Mouse (Mus musculus) central nervous system, embryonic 14 days (tissue): ENCODE measurements around the gene Tjp3. TPM values are rescaled to one million over a fixed set of nuclear protein-coding genes. Genes with fewer than 3 reads are reported as not detected.

ENCODE experiments used
- polyA plus RNA-seq: library from polyadenylated mRNA; depleted of rRNA; stranded (reverse); fragments of >200 nt; gene quantifications from 2 replicates; pipeline ENCODE4 v1.2.3, GENCODE M21; 2012; rRNA removed

The Tjp3 gene
- 4.5 and 4.8 TPM in 2 replicates for polyA plus RNA-seq

DNA sequence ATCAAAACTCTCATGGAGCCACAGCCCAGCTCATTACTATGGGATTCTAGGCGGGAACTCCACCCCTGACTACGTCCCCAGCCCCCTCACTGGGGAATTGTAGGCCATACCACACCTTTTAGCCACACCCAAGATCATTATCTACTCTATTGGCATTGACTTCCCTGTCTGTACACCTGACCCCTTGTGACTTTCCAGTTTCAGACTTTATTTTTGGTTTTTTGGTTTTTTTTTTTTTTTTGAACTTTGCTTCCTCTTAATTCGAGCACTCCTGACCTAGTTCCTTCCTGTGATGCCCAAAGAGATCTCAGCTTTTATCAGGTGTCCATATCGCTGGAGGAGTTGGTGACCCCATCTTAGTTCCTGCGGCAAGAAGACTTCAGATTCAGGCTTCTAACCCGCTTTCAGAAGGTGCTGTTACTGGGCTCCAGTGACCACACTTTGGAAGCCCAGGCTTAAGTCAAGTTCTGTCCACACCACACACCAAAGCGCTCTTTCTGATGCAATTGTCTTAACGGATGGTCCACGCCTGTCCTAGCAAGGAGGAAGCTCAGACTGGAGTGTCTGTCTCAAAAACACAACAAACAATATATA lies at the start of gene Tjp3:
Gene Tjp3 (minus strand): TSS at position 71 of the 594 bp plus-strand sequence.

DNA sequence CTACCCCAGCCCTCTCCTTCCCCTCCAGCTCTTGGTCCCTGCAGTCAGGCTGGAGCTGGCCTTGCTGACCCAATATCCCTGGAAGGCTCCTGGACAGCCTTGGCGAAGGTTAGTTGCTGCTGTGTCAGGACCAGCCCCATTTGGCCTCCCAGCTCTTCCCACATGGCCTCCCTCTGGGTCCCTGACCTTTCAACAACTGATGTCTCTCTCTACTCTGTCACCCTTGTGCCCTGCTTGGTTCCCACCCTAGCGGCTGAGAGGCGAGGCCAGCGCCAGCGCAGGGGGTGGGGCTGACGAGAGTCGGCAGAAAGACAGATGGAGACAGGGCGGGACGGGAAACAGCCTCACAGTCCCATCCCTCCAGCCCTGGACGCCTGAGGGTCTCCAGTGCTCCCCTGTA lies 37.0 kb upstream of the Tjp3 start, which contains the start of gene Tbxa2r:
Gene Tbxa2r (plus strand): TSS at position 346 of the 400 bp plus-strand sequence.

DNA sequence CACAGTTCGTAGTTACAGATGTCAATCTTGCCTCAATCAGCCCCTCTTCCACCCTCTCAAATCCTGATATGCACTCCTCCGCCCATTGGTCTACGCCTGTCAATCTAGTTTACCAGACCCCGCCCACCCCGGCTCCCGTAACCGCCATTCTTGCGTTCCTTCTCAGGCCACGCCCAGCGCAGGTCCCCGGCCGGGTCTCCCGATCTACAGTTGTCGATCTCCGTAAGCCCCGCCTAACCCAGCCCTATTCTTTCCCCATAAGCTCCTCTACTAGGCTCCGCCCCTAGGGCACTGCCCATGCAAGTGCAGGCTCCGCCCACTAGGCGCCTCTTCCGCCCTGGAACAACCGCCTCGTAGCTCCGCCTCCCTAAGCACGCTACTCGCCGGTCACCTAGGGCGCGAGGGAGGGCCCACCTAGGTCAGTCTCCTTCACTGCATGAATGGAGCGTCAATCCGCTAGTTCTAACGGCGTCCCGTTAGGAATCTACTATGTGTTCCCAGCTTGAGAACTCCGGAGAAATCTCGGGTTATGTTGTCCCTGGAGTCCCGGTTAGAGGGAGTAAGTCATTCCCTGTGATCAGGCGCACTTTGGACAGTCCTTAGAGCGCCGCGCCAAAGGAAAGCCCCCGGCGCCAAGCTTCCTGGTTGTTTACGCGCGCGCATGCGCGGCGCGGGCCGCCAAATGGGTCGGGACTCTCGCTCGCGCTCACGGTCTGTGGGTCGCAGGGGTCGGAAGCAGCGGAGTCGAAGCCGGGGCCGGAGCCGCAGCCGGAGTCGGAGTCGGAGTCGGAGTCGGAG lies 29.4 kb upstream of the Tjp3 start, which contains the start of gene Cactin:
Gene Cactin (plus strand): TSS at position 554 of the 798 bp plus-strand sequence.

DNA sequence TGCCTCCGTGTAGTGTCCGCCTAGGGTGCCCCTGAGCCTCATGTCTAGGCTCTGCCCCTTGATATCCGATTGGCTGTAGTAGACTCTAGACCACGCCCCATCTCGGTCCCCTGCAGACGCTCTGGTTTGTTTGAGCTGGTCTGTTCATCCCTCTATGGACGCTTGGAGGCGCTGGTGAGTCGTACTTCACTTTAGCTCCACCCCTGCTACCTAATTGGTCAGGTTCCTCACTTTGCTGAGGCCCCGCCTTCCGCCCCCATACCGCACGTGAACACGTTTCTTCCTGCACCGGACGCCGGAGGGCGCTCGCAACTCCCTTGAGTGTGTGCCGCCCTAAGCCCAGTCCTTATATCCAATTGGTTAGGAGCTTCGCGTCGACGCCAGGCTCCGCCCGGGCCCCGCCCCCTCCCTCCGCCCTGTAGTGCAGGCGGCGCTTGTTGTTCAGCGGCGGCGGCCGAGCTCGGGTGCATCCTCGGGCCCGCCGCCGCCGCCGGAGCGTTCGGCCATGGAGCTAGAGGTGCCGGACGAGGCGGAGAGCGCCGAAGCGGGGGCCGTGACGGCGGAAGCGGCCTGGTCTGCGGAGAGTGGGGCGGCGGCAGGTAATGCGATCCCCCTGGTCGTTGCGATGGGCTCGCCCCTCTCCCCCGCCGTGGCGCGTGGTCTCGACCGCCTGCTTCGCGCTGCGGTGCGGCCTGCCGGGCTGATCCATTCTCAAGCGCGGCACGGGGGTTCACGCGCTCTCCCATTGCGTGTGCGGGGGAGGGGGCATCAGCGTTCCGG lies 1.4 kb upstream of the Tjp3 start, which contains the start of gene Pip5k1c:
Gene Pip5k1c (plus strand): TSS at position 410 of the 780 bp plus-strand sequence.

DNA sequence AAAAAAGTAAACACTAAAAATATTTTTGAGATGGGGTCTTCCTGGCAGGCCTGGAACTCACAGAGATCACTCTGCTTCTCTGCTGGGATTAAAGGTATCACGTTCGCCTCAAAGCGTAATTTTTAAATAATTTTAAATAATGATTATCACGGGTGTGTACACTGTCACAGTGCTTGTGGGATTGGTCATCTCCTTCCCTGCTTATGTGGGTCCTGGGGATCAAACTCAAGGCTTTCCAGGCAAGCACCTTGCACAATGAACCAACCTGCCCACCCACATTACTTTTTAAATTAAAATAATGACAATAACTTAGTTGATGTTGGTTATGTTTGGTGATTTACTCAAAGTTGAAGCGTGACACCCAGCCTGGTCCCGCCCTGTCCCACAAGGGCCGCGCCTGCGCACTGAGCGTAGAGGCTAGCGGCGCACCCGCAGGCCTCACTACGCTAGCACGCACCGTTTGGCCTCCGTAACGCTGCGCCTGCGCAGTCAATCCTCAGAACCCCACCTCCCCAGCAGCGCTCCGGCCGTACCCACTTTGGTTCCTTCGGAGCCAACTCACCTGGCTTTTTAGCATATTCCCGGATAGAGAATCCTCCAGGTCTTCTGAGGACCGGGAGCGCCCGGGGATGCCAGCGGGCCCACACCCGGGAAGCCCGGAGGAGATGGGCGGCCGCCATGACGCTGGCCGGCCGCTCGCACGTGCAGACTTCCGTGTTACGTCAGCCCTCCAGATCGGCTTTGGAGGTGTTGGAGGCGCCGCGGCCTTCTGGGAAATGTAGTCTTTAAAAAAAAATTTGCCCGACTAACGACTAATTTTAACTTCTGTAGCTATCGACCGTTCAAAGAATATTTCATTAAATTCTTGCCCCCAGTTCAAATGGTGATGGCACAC lies 24.9 kb downstream of the Tjp3 start, which contains the start of the genes Mrpl54 and Apba3:
Gene Mrpl54 (minus strand): TSS at position 724 of the 895 bp plus-strand sequence.
Gene Apba3 (plus strand): TSS at position 750 of the 895 bp plus-strand sequence.

DNA sequence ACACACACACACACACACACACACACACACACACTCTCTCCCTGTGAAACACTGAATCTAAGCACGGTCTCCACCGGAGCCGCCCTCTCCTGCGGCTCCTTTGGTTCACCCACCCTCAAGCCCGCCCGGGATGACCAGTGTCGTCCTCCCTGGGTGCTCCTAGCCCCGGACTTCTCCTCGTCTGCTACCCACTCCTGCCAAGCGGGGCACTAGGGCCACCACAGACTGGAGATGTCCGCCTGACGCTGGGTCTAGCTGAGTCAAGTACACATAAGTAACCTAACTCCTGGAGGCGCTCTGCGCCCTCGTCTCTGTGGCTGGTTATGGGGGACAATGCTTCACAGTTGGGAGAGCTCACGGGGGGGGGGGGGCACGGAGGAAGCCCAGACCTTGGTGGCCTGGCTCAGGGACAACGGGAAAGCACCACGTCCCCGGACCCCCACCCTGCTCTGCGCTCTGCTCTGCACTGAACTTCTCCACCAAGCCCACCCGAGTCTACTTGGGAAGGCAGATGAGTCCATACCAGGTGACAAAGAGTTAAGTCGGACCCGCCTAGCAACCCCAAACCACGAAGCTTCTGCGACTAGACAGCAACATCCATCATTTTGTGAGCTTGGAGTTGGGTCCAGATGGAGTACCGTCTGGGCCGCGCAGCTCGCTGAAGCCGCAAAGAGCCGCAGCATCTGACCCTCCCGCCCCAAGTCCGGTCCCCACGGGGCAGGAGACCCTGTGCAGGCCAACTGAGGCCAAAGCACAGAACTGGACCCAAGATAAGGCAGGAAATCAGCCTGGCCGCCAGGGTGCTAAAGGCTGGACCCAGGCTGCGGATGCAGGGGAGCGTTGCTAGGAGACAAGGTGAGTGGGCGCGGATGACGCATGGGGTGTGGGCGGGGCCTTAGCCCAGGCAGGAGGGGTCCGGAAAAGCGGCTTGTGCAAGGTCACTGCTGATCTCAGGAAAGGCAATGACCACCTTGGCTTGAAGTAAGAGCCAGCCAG lies 38.7 kb downstream of the Tjp3 start, which contains the start of gene Matk:
Gene Matk (plus strand): TSS at position 512 of the 996 bp plus-strand sequence.

DNA sequence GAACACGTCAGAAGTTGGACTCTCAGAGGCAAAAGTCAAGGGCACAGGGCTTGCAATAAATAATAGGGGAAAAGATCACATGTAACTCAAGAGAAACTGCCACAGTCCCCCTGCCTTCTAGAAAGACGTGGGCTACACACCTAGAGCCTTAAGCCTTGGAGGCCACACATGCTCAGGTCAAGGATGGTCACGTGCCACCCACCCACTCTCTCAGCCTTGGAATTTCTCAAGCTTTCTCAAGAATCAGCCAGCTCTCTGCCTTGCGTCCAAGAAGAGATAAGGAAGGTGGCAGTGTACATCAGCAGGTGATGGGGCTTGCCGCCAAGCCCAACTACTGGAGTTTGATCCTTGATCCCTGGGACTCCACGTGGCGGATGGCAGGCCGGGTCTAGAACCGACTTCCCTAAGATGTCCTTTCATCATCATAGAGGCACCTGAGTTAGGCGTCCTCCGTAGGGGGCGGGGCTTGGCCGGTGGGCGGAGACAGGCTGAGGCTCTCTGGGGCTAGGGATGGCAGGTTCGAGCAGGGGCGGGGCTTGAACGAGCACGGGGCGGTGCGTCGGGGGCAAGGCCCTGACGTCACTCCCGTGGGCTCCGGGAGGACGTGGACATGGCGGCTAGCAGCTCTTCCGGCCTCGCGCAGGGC lies 58.7 kb downstream of the Tjp3 start, which contains the start of gene Zfr2:
Gene Zfr2 (plus strand): TSS at position 576 of the 646 bp plus-strand sequence.

GRCm38 (mm10) chr10:81230438-81231332 lies 60.7 kb downstream of the Tjp3 start, which contains the start of gene Atcay:
TSS of gene Atcay (minus strand) at chr10:81230833.

Other genes with a start within 250 kb of the Tjp3 start
- gene Sgta, start 231.4 kb downstream of the Tjp3 start, polyA plus RNA-seq: 278 and 296 TPM in 2 replicates
- gene Thop1, start 221.5 kb downstream of the Tjp3 start, polyA plus RNA-seq: 68.1 and 69.3 TPM in 2 replicates
- gene Creb3l3, start 192.7 kb downstream of the Tjp3 start, polyA plus RNA-seq: 0.23 and 0.35 TPM in 2 replicates
- 179 and 186 TPM in 2 replicates for gene Map2k2, start 185.7 kb downstream of the Tjp3 start, polyA plus RNA-seq
- 10.6 and 12.4 TPM in 2 replicates for gene Zbtb7a, start 156.4 kb downstream of the Tjp3 start, polyA plus RNA-seq
- 41.9 and 42.9 TPM in 2 replicates for gene Pias4, start 123.7 kb downstream of the Tjp3 start, polyA plus RNA-seq
- gene Eef2, start 115.0 kb downstream of the Tjp3 start, polyA plus RNA-seq: 1,386 and 1,461 TPM in 2 replicates
- 78.9 and 87.7 TPM in 2 replicates for gene Dapk3, start 108.6 kb downstream of the Tjp3 start, polyA plus RNA-seq
- not detected in 2 replicates for gene 4930442H23Rik, start 107.7 kb downstream of the Tjp3 start, polyA plus RNA-seq
- 0.14 and 0.18 TPM in 2 replicates for gene Nmrk2, start 89.5 kb downstream of the Tjp3 start, polyA plus RNA-seq
- 103 and 115 TPM in 2 replicates for gene Atcay, start 60.7 kb downstream of the Tjp3 start, polyA plus RNA-seq
- gene Zfr2, start 58.4 kb downstream of the Tjp3 start, polyA plus RNA-seq: 56.2 and 61.9 TPM in 2 replicates
- 27.4 and 30.6 TPM in 2 replicates for gene Matk, start 38.6 kb downstream of the Tjp3 start, polyA plus RNA-seq
- 88.3 and 93.2 TPM in 2 replicates for gene Mrpl54, start 24.6 kb downstream of the Tjp3 start, polyA plus RNA-seq
- gene Apba3, start 24.6 kb downstream of the Tjp3 start, polyA plus RNA-seq: 42.9 and 51.3 TPM in 2 replicates
- gene Pip5k1c, start 1.4 kb upstream of the Tjp3 start, polyA plus RNA-seq: 190 and 197 TPM in 2 replicates
- gene Cactin, start 29.5 kb upstream of the Tjp3 start, polyA plus RNA-seq: 43.9 and 45.0 TPM in 2 replicates
- 3.5 and 4.3 TPM in 2 replicates for gene Tbxa2r, start 37.1 kb upstream of the Tjp3 start, polyA plus RNA-seq
- gene Gipc3, start 51.7 kb upstream of the Tjp3 start, polyA plus RNA-seq: 0.04 and 0.13 TPM in 2 replicates
- gene Hmg20b, start 58.9 kb upstream of the Tjp3 start, polyA plus RNA-seq: 68.8 and 75.6 TPM in 2 replicates
- gene Mfsd12, start 65.9 kb upstream of the Tjp3 start, polyA plus RNA-seq: 10.2 and 11.7 TPM in 2 replicates
- 0.14 and 0.44 TPM in 2 replicates for gene 4930404N11Rik, start 74.2 kb upstream of the Tjp3 start, polyA plus RNA-seq
- 130 and 138 TPM in 2 replicates for gene Fzr1, start 86.9 kb upstream of the Tjp3 start, polyA plus RNA-seq
- gene Dohh, start 92.8 kb upstream of the Tjp3 start, polyA plus RNA-seq: 65.9 and 67.3 TPM in 2 replicates
- 6.7 and 7.1 TPM in 2 replicates for gene Gm48551, start 92.9 kb upstream of the Tjp3 start, polyA plus RNA-seq
- 8.2 and 10.2 TPM in 2 replicates for gene Gm48552, start 97.4 kb upstream of the Tjp3 start, polyA plus RNA-seq
- gene Smim24, start 101.5 kb upstream of the Tjp3 start, polyA plus RNA-seq: 3.1 and 3.9 TPM in 2 replicates
- gene Nfic, start 164.1 kb upstream of the Tjp3 start, polyA plus RNA-seq: 11.0 and 17.7 TPM in 2 replicates
- 286 and 299 TPM in 2 replicates for gene Celf5, start 191.1 kb upstream of the Tjp3 start, polyA plus RNA-seq
- 145 and 155 TPM in 2 replicates for gene Ncln, start 204.8 kb upstream of the Tjp3 start, polyA plus RNA-seq
- 0.34 and 0.43 TPM in 2 replicates for gene S1pr4, start 208.6 kb upstream of the Tjp3 start, polyA plus RNA-seq
- gene Gna15, start 232.6 kb upstream of the Tjp3 start, polyA plus RNA-seq: 0.84 and 1.1 TPM in 2 replicates